Mouse (Mus musculus) brain, adult 2 months (tissue): ENCODE measurements around the gene Cd63.

Experiments used
- DNase-seq: peaks from one replicate; pipeline ENCODE4 v3.0.0; 2011; ENCODE audit warnings: low read depth, low spot score

The Cd63 gene

DNA sequence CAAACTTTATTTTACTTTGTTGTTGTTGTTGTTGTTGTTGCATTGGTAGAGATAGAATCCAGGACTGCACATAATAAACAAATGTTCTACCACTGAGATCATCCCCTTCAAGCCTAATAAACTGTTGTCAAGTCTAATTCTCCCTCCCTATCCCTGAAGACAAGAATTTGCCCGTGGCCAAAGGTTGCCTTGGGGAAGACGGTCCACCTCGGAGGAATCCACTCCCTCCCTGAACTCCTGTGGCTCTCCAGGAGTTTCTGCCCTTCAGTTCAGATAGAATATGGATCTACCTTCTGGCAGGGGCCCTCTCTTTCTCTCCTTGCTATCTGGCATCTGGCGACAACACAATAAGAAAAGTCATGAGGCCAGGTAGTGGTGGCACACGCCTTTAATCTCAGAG is 4.0 kb downstream of the Cd63 start:
- no peak for DNase-seq

DNA sequence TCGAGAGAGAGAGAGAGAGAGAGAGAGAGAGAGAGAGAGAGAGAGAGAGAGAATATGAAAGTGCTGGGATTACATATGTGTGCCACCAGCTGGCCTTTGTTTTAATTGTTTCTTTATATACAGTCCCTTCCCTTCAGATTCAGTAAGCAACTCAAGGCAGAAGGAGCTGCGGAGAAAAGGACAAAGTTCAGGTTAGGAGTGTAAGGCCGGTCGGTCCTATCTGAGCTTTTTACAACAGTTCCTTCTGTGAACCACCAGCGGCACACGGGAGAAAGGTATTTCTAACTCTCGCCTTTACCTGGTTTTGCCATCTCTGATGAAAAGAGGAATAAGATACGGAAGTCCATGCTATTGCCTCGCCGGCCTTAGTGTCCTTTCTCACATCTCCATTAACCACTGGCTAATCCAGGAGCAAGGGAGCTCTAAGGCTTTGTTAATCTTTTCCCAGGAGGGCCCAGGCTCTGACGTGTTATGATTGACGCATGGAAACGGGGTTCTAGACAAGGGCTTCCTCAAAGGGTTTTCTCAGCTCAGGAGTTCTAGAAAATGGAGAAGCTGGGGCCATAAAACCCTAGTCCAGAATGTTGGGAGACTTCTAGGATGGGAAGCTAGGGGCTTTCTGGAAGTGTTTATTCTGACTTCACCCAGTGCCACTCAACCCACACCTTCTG is 8.1 kb downstream of the Cd63 start:
- no peak for DNase-seq

DNA sequence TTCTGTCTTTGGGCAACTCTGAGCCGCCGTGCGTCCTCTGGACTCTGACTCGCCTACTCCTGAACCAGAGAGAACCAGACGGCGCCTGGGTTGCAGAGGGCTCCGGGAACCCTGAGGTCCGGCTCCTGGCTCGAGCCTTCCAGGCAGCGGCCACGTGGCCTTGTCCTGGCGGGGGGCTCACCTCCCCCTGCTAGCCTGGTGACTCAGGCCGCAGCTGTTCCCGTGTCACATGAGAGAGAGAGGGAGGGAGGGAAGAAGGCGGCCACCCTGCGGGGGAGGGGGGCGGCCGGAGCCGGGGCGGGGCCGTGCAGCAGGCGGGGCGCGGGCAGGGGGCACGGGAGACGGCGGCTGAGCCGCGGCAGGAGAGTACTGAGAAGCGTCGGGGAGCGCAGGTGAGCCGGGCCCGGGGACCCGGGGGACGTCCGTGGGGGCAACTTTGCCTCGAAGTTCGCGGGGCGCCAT is 8.8 kb downstream of the Cd63 start:
- peak; percentile 88 for DNase-seq

DNA sequence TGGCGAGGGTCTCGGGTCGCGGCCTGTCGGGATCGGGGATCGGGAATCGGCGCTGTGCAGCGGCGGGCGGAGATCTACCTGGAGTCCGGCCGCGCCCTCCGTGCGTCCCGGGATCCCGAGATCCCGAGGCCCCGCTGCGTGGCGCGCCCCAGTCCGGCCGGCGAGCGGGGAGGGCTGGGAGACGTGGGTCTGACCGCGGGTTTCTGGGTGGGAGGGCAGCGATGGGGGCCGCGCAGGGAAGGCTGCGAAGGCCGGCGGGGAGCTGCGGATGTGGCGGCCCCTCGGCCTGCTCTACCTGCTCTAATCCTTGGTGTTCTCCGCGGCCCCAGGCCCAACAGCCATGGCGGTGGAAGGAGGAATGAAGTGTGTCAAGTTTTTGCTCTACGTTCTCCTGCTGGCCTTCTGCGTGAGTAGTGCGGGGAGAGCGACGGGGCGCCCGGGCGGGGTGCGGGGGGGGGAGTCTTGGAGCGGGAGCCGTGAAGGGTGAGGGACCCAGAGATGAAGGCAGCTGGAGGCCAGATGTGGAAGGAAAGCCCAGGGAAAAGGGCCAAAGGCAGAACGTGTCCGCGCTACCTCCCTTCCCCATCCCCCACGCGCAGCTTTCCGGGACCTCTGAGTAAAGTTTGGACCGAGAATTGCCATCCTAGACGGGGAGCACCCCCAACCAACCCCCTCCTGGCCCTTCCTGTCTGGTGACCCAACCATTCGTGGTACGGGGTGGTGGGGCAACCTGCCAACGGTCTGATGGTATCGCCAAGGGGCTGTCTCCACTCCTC is 9.5 kb downstream of the Cd63 start:
- DNase-seq, result no peak

DNA sequence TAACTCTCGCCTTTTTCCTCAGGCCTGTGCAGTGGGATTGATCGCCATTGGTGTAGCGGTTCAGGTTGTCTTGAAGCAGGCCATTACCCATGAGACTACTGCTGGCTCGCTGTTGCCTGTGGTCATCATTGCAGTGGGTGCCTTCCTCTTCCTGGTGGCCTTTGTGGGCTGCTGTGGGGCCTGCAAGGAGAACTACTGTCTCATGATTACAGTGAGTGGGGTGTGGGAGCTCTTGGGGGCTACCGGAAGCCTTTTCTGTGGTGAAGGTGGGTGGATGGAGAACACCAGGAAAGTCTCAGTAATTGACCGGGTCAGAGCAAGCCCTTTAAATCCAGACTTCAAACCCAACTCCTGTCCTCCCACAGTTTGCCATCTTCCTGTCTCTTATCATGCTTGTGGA is 10.6 kb downstream of the Cd63 start:
- DNase-seq, result no peak

DNA sequence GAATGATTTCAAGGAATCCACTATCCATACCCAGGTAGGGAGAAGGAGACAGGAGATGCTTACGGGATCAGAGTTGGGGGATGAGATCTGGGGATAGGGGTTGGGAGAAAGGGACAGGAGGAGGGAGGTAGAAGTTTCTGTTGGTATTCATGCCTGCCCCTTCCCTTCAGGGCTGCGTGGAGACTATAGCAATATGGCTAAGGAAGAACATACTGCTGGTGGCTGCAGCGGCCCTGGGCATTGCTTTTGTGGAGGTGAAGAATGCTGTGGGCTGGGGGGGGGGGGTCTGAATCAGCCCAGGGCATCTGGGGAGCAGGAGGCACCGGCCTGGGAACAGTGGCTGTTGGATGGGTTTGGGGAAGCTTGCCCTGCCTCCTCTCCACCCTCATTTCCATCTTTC is 11.5 kb downstream of the Cd63 start:
- DNase-seq, result no peak

DNA sequence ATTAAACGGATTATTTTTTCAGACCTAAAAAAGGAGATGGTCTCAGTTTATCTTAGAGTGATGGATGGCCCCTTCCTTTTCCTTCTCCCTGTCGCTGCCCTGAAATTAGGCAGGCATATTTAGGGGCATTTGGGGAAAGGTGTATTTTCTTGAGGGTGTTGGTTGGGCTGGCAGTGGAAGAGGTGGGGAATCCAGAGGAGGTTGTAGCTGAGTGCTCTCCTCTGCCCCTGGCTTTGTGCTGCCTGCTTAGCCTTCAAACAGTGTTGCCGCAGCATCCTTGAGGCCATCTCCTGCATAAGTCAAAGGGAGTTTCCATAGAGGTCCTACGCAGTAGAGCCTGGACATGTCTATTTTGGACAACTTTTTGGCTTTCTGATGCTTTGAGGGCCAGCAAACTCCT is 12.0 kb downstream of the Cd63 start:
- no peak for DNase-seq

DNA sequence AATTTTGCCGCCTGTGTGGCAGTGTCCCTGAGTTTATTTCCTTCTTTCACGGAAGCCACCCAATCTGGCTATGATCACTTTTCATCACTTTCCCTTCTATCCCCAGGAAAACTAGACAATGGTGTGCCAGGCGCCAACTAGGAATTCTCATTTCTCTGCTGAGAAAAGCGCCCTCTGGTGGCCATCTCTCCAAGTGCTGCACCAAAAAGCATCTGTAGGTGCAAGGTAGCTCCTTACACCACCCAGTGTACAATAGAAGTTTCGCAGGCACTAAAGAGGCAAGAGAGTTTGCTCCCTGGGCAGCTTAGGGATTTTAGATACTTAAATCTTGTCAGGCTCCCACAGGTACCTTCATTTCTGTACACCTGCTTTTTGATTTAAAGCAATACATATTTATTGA is 12.4 kb downstream of the Cd63 start:
- peak; percentile 96 for DNase-seq

DNA sequence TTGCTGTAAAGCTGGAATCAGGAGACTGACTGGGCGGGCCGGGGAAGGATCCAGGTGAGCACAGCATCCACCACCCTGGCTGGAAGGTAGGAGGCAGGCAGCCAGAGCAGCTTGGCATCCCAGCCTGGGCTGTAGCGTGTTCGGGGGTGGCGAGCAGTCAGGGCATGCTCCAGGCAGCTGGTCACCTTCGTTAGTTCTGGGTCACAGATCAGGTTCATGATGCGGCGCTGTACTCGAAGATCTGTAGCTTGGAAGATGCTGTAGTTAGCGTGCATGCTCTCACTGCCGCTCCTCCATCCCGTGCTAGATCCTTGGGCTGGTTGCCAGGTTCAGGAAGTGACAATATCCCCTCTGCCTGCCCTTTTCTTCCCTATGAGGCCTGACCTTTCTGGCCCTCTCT is 12.9 kb downstream of the Cd63 start:
- DNase-seq, result no peak

DNA sequence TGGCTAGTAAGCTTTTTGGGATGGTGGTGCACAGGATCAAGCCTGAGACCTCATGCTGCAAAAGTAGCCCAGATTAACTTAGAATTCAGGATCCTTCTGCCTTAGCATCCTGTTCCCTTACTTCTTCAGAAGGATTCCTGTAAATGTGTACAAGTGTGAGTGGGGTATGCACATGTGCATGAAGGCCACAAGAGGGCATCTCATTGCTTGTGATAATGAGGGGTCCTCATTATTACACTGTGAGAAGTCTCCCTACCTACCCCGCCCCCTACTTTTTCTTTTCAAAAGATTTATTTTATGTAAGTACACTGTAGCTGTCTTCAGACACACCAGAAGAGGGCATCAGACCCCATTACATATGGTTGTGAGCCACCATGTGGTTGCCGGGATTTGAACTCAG is 14.8 kb downstream of the Cd63 start:
- no peak for DNase-seq

DNA sequence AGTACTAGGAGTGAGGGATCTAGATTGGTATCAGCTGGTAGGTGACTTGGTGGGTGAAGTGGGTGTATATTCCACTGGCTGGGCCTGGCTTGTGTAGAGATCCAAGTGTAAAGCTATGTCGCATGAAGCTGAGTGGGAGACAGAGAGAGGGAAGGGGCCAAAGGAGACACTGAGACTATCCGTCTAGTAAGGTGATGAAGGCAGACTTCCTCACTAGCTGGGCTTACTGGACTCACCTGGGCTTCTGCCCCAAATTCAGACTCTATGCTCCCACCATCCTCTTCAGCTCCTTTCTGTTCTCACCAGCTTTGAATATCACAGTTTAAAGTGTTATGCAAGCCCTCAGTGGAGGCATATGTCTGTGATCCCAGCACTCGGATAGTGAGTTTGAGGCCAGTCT is 15.9 kb downstream of the Cd63 start:
- DNase-seq, result no peak

DNA sequence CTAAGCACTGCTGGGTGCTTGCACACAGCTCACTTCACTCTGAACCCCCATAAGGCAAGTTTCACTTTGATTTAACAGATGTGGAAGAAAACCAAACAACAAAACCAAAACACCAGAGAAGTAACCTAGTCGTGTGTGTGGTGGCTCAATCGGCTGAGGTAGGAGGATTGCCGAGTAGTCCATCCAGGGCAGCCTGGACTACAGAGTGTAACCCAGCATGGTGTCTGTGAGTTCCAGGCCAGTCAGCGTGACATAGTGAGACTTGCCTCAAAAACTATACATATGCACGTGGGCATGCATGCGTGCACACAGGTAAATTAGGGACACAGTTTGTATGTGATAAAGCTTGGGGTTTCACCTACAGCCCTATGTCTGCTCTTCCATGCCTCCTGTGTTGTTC is 16.6 kb downstream of the Cd63 start:
- peak; percentile 43 for DNase-seq

DNA sequence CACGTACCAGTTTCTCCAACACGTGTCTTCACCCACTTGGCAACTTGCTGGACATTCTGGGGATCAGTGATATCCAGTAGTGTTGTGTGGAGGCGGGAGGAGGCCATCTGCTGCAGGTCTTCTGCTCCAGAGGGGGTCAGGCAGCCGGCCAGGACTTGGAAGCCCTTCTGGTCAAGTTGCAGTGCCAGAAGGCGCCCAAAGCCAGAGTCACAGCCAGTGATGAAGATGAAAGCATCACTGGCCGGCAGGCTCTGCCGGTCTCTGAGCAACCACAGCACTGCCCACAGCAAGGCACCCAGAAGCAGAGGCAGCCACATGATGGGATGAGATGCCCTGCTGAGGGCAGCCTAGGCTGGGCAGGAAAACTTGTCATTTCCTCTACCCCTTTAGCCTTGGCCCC is 17.5 kb downstream of the Cd63 start:
- peak; percentile 93 for DNase-seq

DNA sequence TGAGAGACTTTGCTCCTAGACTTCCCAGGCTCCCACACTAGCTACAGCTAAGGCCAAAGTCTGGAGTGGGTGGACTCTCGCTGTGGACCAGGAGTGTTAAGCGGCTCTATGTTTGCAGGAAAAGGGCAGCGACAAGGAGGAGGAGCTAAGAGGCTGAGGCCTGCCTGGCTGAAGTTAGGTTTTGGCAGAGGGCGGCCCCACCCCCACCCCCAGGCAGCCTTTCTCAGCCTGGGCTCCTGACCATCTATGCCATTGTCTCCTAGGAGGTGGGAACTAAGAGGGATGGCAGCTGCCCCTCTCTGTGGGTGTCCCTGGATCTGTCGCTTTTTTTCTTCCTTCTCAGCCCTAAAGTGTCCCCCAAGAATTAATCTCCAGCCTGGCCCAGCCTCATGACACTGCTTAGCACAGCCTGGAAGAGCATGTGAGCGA is 18.4 kb downstream of the Cd63 start:
- DNase-seq, result peak; percentile 72

DNA sequence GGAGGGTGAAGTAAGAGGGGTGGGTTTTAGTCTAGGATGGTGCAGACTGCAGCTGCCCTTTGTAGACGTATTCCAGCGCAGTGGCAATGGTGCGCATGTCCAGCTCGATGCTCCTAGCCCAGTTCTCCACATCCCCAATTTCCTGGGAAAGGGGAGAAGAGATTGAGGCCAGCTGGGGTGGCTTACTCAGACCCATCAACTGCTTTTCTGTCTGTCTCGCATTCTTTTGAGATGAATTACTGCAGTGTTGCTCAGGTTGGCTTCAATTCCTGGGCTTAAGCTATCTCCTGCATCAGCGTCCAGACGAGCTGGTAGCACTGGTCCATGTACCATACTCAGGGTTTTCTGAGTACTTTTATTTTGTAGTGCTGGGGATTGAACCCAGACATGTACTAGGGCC is 19.2 kb downstream of the Cd63 start:
- DNase-seq, result no peak

DNA sequence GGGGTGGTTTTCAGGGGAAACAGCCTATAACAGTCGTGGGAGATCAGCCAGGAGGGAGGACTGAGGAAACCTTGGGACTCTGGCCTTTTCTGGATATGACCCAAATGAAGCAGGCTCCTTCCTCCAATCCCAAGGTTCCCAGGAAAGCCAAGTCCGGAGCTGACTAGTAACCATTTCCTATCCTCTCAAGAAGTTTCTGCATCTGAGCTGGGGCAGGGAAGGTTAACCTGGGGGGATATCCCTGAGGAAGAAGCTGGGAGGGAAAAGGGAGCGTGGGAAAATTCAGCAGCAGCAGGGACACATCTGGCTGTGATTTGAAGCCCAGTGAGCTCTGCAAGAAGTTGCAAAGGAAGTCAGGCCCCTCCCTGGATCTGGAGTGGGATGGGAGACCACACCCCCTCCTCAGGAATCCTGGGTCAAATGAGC is 20.0 kb downstream of the Cd63 start:
- no peak for DNase-seq

DNA sequence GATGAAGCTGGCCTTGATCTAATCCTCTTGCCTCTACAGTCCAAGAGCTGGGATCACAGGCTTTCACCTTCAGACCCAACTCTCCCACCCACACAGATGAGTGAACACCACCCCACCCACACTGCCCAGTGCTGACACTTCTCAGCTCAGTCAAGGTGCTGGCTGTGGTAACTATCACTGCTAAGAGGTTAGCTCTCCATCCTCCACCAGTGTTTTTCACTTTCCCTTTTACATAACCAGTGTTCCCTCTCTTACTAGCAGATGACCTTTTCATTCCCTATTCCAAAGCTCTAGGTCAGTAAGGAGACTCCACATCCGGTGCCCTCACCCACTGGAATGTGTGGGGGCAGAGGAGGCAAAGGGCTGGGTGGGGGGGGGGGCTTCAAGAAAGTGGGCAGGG is 20.5 kb downstream of the Cd63 start:
- no peak for DNase-seq

DNA sequence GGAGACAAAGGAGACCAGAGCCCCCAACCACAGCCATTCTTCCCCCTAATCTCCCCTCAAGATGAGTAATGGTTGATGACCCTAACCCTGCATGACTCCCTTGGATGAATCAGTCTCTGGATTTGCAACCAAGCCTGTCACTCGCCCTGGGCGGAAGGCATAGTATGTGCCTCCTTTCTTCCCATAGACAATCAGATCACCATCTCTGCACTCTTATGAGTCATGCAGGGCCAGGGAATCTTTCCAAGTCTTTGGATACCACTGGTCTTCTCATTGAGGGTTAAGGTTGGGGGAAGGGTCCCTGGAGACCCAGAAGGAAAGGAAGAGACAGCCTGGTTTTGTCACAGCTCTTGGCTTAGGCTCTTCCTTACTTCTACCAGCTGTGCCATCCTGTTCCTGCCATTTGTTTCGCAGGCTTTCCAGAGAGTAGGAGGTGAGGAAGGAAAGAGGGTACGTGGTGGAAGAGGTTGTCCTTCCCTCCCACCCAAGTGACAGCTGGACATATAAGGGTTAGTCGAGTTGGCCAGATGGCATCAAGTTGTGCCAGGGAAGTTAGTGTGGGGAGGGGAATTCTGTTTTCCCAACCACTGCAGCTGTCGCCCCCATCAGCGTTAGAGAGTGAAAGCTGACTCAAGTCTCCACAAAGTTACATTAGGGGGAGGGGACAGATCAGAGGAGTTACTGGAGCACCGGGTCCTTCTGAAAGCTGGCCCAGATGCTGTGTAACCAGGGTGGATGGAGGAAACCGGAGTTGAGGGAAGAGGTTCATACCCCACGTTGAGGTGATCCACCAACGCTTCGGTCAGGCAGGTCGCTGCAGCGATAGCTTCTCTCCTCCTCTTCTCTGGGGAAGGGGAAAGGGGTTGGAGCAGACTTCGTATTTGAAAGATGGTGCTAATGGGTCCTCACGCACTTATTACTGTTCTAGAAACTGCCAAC is 21.4 kb downstream of the Cd63 start:
- DNase-seq, result peak; percentile 59

DNA sequence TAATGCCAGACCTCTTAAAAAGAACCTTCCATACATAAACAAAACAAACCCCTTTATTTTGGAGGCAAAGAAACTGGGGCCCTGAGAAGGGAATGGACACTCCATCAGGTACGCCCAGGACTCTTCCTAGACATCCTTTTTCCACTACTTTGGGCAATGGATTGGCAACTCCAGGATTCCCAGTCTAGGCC is 21.9 kb downstream of the Cd63 start, which contains the start of gene Rdh5:
Rdh5 (minus strand) TSS at position 67 of the 191 bp plus-strand sequence.
- DNase-seq, result no peak

DNA sequence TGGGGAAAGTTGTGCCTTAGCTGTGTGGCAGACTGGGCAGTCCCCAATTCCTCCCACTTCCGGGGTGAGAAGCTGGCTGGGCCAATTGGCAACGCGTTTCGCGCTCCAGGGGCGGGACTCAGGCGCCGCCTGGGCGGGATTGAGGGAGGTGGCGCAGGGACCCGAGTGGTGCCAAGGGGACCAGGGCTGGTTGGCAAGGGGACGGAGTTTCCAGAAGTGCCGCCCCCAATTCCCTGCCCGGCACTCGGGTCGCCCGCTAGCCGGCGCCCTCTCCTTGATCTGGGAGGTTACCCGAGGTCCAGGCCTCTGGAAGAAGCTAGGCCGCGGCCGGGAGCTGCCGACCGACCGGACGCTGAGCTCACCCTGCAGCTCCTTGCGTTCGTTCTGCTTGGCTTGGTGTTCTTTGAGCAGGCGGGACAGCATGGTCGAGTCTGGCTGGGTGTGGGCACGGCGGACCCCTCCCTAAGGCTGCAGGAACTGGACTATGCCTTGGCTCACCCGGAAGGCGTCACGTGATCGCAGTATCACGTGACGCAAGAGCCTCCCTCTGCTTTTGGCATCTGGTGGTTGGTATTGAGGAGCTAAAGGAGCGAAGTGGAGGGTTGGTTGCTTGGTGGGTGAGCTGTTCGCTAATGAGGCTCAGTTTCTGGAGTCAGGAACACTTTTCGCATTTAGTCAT is 22.4 kb downstream of the Cd63 start:
- peak; percentile 98 for DNase-seq

DNA sequence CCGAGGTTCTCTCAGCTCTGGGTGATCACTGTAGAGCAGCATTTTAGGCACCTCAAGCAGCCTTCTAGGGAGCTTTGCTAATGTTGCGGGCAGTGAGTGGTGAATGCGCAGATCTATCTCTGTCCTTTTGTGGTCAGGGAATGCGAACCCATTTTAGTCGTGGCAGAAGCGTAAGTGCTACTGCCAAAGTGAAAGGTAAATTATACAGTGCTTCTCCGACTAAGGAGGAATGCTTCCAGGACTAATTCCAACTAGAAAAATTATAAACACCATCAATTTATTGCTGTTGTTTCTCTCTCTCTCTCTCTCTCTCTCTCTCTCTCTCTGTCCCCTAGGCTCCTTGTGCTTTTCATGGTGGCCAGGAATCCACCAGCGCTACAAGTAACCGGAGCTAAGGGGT is 23.1 kb downstream of the Cd63 start, which contains the start of gene Bloc1s1:
Bloc1s1 (minus strand) TSS at position 101 of the 400 bp plus-strand sequence.
- peak; percentile 45 for DNase-seq

DNA sequence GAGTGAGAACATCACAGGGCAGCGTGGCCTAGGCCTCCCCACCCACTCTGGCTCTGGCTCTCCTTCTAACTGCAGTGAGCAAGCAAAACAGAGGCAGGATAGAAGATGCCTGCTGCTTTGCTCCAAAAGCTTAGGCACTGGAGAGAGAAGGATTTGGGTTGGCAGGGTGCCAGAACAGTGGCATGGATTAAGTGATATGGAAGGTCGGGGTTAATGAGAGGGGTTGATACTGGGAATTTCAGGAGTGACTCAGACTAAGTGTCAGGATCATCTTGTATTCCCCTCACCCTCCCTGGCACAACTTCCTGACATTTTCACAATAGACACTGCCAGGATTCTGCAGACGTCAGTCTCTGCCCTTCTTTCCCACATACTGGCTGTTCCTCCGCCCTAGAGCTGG is 27.6 kb downstream of the Cd63 start:
- DNase-seq, result no peak
